Mouse (Mus musculus): ENCODE data around the gene Macf1.

DNA sequence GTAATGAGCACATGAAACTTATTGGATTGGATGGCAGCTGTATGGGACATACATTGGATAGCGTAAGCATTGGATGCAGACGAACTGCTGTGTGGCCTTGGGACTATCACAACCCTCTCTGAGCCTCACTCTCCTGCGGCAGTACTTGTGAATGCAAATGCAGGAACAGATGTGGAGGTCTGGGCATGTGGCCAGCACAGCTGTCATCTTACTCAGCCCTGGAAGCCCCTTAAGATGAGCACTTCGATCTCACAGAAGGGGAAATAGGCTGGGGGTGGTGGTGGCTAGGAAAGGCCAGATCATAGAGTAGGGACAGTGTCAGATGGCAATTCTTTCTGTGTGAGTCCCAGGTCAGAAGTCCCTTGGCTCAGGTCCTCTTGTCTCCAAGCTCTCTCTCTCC, 346.5 kb downstream of the Macf1 start:
- TF ChIP-seq POLR2A (IDR thresholded peaks at IDR 0.05; ENCODE audit: low read depth, low read length) (no peak), CTCF (IDR thresholded peaks at IDR 0.05; ENCODE audit: borderline replicate concordance, insufficient read depth, low read length) (no peak)

Data from embryonic fibroblast, embryonic 13.5 days (primary cell).